Mouse (Mus musculus) myocyte (in vitro differentiated cells): ENCODE measurements around the gene Camk2b.

ENCODE experiments used
- MAX ChIP-seq: IDR thresholded peaks from one replicate; pipeline ENCODE4 v1.6.1; 2011; ENCODE audit warnings: low read depth, mild to moderate bottlenecking, control low read depth
- MYOD1 ChIP-seq, 3 experiments: IDR thresholded peaks; one replicate each; pipeline ENCODE4 v1.6.1; 2011; ENCODE audit warnings: control low read depth in 2 of 3, low read depth in 2 of 3, mild to moderate bottlenecking in 2 of 3, moderate library complexity in 1 of 3; ENCODE audit not compliant: insufficient read length in 2 of 3, control insufficient read depth in 1 of 3
- MYOG ChIP-seq, 3 experiments: IDR thresholded peaks; one replicate each; pipeline ENCODE4 v1.6.1; 2011; ENCODE audit warnings: control low read depth in 2 of 3, low read depth in 2 of 3, mild to moderate bottlenecking in 2 of 3; ENCODE audit not compliant: insufficient read length in 2 of 3, control insufficient read depth in 1 of 3, insufficient read depth in 1 of 3
- POLR2A ChIP-seq: IDR thresholded peaks from one replicate; pipeline ENCODE4 v1.6.1; 2011; ENCODE audit warnings: low read depth, mild to moderate bottlenecking, control low read depth, moderate library complexity; ENCODE audit not compliant: insufficient read length

- TF ChIP-seq MYOG (IDR thresholded peaks at IDR 0.05; ENCODE audit: control insufficient read depth in 1 of 3, insufficient read depth in 1 of 3, insufficient read length in 2 of 3, low read depth in 2 of 3) (no peak), MAX (no peak), MYOD1 (IDR thresholded peaks at IDR 0.05; ENCODE audit: control insufficient read depth in 1 of 3, insufficient read length in 2 of 3, low read depth in 2 of 3) (no peak), POLR2A (peak; percentile 98)
Observed at GRCm38 (mm10) chr11:5955546-5956276, 110.5 kb downstream of the Camk2b start, which contains the start of gene Ykt6.
